Mouse (Mus musculus) kidney, adult 11 months (tissue): ENCODE measurements around the gene Dnajc6.
A peak's percentile ranks its signal among the peaks of the same experiment; 100 is the strongest.

ENCODE experiments used
- DNase-seq: peaks from one replicate; pipeline ENCODE4 v3.0.0; 2022

Gene Dnajc6

GRCm38 (mm10) chr4:101496534-101497237 lies at the start of gene Dnajc6:
Dnajc6 (plus strand) TSS chr4:101496648.
- no peak for DNase-seq

- no peak for DNase-seq
Measured at GRCm38 (mm10) chr4:101448701-101449100, 47.7 kb upstream of the Dnajc6 start.

GRCm38 (mm10) chr4:101449344-101449743 lies 47.1 kb upstream of the Dnajc6 start:
- DNase-seq, result no peak

GRCm38 (mm10) chr4:101450150-101450780 lies 46.2 kb upstream of the Dnajc6 start:
- no peak for DNase-seq

DNA sequence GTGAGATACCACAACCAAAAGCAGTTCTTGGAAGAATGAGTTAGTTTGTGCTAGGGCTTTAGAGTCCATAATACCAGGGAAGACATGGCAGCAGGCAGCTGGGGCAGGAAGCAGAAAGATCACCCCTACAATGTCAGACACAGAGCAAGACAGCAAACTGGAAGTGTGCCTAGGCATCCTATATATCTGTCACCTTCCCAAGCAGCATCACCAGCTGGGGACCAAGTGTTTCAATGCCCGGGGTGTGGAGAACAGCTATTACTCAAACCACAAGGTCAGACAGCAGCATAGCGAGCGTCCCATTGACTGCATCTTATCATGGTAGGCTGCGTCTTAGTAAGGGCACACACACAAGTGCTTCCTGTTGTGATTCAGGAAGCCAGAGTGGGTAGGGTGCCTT lies 45.4 kb upstream of the Dnajc6 start:
- DNase-seq, result no peak

DNA sequence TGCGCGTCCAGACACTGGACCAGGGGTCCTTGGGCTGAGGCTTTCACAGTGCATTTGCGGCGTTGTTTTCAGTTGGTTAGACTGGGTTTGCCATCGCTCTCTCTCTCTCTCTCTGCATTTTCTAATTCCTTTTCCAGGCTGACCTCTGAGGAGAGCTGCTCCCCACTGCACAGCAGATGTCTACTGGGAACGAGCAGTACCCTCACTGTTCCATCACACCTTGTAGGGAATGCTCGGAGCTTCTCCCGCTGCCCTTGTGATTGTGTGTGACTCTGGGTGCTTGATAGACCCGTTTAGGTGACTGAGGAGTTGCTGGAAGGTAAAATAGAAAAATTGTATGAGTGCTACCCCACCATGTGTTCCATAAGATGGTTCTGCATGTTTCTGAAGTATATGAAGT lies 43.6 kb upstream of the Dnajc6 start:
- DNase-seq, result no peak

DNA sequence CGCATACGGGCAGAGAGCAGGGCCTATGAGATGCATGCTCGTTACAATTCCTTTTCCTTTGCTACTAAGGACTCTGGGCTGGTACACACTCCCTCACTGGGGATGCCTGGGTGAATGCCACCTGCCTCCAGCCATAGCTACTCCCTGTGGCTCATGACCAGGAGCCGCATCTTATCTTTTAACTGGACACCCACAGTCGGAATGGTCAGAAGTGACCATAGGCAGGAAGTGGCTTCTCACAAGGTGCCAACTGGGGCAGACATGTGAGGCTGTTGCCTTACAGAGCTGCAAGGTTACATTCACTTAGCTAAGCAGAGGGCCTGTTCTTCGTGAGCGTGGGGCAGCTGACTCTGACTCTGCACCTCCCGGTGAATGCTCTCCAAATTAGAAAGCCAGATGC lies 39.3 kb upstream of the Dnajc6 start:
- DNase-seq, result no peak

- DNase-seq, result no peak
Measured at GRCm38 (mm10) chr4:101458341-101458740, 38.1 kb upstream of the Dnajc6 start.

- DNase-seq, result no peak
Measured at GRCm38 (mm10) chr4:101459358-101459757, 37.1 kb upstream of the Dnajc6 start.

DNA sequence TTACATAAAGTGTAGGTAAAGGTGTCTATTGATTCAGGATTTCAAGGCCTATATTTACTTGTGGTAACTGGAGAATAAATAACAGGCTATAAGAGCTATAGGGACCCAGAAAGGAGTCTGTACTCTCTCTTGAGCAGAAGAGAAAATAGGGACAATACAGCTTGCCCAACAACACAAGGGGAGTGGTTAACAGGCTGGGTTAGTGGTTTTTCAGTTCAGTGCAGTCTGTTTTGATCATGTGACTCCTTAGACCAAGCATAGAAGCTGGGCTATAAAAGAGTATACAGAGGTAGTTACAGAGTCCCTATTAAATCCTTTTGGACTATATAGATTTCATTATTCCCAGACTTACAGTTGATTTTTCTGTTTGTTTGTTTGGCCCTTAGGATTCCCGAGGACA lies 36.3 kb upstream of the Dnajc6 start:
- no peak for DNase-seq

DNA sequence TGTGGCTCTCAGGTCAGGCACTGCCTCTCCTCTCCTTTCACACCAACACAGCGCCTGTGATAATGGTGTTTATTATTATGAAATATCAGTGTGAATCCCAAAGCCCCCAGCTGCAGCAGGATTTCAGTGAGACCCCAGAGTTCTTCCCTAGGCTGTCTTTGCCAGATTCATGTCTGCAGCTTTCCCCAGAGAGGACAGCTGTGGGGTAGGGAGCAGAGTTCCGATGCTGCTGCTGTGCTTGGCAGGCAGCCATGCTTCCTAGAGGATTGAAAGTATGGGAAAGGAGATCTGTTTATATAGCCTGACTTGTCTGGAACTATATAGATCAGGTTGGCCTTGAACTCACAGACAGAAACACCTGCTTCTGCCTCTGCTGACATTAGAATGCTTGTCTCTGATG lies 34.4 kb upstream of the Dnajc6 start:
- DNase-seq, result no peak

- no peak for DNase-seq
Measured at GRCm38 (mm10) chr4:101466264-101466663, 30.2 kb upstream of the Dnajc6 start.

- DNase-seq, result peak; percentile 58
Measured at GRCm38 (mm10) chr4:101469242-101469641, 27.2 kb upstream of the Dnajc6 start.

DNA sequence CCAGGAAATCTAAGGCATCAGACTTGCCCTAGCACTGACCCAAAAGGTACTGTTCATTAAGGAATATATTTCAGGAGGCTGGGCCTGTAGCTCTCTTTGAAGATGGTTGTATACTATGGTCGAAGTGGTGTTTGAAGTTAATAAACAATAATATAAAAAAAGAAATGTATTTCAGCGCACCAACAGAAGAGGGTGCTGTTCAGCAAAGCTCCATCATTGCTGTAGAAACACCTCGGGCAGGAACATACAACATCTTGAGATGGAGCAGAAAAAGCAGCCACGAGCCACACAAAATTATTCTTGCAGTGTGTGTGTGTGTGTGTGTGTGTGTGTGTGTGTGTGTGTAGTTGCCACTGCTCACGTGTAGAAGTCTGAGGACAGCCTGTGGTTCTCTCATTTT lies 25.9 kb upstream of the Dnajc6 start:
- no peak for DNase-seq

GRCm38 (mm10) chr4:101472767-101473166 lies 23.7 kb upstream of the Dnajc6 start:
- DNase-seq, result no peak

DNA sequence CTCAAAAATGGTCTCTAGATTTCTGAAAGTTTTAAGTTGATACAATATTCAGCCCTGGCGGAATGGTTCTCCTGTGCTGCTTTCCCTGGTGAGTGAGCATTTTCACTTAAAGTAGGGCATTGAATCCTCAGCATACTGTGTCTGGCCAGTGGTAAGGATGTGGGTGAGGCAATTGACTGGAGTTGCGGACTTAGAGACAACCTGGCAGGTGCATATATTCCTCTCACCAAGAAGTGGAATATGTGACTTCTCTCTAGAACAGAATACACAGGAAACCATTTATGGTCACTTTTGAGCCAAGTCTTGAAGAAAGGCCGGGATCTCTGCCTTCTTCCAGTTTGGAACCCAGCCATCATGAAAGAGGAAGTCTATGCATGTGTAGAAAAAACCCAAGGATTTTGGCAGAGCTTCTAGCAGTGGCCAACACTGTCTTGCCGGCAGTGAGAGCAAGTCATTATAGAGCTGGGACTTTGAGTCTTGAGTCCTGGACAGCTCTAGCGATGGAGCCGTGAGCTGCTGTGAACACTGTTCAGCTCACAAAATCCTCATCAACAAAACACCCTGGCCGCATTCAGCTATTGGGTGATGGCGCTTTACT lies 6.0 kb upstream of the Dnajc6 start:
- no peak for DNase-seq

GRCm38 (mm10) chr4:101491704-101492103 lies 4.7 kb upstream of the Dnajc6 start:
- no peak for DNase-seq

- DNase-seq, result no peak
Measured at GRCm38 (mm10) chr4:101493611-101494197, 2.7 kb upstream of the Dnajc6 start.

- DNase-seq, result no peak
Measured at GRCm38 (mm10) chr4:101496188-101496533, 287 bp upstream of the Dnajc6 start.

DNA sequence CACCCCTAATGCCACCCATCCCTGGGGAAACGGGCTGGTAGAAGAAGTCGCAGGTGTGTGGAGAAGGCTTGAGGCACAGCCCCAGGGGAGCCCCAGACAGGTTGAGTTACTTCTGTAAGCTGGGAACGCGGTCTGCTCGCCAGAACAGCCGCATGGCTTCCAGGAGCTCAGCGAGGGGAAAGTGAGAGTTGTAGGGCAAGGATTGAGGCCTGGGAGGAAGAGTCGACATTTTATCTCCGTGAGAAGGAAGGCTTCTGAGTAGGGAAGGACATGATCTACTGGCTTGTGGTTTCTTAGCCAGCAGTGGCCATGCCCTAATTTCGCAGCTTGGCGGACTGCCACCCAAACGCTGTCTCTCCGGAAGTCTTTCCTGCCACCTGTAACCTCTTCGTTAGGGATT lies 888 bp downstream of the Dnajc6 start:
- DNase-seq, result no peak

GRCm38 (mm10) chr4:101504470-101505007 lies 8.1 kb downstream of the Dnajc6 start:
- no peak for DNase-seq

GRCm38 (mm10) chr4:101505966-101506365 lies 9.5 kb downstream of the Dnajc6 start:
- no peak for DNase-seq

DNA sequence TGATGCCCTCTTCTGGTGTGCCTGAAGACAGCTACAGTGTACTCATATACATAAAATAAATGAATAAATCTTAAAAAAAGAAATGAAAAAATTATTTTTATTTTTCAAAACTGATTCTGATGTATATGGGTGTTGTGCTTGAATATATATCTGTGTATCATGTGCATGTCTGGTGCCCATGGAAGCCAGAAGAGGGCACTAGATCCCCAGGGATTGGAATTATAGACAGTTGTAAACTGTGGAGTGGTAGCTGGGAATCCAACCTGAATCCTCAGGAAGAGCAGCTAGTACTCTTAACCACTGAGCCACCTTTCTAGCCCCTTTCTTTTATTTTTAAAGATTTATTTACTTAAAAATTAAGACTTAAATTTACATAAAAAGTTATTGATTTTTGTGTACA lies 9.9 kb downstream of the Dnajc6 start:
- no peak for DNase-seq
